Mouse (Mus musculus) adrenal gland, adult 8-10 months (tissue): ENCODE data around the gene Fndc5. TPM values are rescaled to one million over a fixed set of nuclear protein-coding genes. Genes with fewer than 3 reads are reported as not detected.

Experiments
- DNase-seq: peaks from one replicate; pipeline ENCODE4 v3.0.0; 2022
- total RNA-seq, 4 experiments: library from RNA; stranded (reverse); gene quantifications; 2 replicates each; pipeline ENCODE4 v1.2.4; 2022

The Fndc5 gene
- 1 to 10 TPM; 3.7 to 6.3 (median 4.7) TPM for total RNA-seq

DNA sequence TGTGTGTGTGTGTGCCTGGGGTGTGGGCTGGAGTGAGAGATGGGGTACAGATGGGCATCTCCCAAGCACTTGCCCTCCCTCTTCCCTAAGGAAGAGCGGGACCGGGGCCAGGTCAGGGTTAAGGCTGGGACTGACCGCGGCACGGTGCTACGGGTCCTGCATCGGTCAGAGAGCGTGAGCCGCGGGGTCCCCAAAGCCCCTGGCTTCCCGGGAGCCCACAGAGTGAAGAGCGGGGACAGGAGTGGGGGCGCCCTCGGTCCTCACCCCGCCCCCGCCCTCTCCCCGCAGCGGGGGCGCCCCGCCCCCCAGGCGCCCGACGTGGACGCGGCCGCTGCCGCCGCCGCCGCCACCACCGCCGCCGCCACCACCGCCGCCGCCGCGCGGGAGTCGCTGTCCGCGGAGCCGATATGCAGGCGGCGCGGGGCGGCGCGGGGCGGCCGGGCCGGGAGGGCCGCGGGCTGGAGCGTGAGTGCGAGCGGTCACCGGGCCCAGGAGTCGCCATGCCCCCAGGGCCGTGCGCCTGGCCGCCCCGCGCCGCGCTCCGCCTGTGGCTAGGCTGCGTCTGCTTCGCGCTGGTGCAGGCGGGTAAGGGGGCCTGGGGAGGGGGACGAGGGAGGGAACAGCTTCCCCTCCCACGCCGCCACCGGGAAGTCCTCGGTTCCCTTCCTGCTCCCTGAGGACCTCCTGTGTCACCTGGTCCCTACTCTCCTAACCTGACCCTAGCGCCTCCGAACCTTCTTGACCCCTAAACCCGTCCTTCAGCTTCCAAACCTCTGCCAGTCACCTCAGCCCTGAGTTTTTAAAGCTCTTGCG is at the start of gene Fndc5:
Gene Fndc5, plus strand, starts transcription at position 421 of the 813 bp plus-strand sequence.
- DNase-seq, result no peak

DNA sequence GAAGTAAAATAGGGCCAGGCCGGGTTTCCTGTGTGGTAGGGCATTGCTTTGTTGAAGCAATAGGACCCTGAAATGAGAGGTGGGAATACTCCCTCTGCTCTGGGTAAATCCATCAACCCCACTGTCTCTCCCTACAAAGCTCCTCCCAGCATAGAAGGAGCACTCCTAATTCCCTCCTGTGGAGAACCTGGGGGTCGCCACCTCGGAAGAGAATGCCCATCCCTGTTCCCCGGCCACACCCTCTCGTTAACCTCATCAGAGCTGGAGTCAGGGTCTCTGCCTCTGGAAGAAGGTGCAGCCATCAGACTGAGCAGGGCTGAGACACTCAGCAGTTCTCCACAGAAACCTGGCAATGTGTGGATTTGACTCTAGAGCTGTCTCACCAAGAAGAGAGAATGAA is 48.9 kb upstream of the Fndc5 start:
- DNase-seq, result no peak

DNA sequence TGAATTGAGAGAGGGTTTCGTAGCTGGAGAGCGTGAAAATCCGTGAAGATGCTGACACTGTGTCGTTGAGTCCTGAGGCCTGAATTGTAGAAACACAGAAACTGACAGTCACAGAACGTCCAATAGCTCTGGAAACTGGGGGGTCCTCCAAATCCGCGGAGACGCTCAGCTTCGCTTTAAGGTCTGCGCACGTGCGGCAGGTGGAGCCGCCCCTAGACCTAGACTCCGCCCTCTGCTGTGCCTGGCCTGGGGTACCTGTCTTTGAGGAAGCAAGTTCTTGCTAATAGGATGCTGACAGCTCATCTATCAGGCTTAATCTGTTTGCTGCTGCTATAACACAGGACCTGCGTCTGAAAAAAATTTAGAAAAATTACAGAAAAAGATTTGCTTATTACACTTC is 41.5 kb upstream of the Fndc5 start:
- no peak for DNase-seq

GRCm38 (mm10) chr4:129097006-129097405 is 39.8 kb upstream of the Fndc5 start:
- no peak for DNase-seq

GRCm38 (mm10) chr4:129102133-129102829 is 34.5 kb upstream of the Fndc5 start:
- no peak for DNase-seq

- DNase-seq, result no peak
These were observed 31.4 kb upstream of the Fndc5 start, which contains the start of gene Tmem54 for GRCm38 (mm10) chr4:129105356-129105755. Gene Tmem54, plus strand, starts transcription at chr4:129105548.

DNA sequence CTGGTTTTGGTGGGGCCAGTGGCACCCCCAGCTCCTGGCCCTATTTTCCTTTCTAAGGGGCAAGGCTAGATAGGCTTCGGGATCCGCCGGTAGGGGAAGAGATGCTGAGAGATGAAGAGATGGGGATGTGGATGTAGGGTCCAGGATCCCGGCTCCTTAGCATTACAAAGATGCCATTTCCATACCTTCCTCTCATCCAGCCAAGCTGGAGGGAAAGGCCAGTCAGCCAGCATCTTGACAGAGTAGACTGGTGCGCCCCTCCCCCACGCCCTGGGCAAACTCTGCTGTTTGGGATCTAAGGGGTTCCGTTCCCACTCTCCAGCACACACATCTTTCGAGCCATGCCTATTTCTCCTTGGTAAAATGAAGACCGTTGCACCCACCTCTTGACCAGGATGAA is 30.7 kb upstream of the Fndc5 start:
- no peak for DNase-seq

GRCm38 (mm10) chr4:129107348-129107899 is 29.4 kb upstream of the Fndc5 start:
- no peak for DNase-seq

GRCm38 (mm10) chr4:129108624-129109023 is 28.2 kb upstream of the Fndc5 start:
- DNase-seq, result no peak

DNA sequence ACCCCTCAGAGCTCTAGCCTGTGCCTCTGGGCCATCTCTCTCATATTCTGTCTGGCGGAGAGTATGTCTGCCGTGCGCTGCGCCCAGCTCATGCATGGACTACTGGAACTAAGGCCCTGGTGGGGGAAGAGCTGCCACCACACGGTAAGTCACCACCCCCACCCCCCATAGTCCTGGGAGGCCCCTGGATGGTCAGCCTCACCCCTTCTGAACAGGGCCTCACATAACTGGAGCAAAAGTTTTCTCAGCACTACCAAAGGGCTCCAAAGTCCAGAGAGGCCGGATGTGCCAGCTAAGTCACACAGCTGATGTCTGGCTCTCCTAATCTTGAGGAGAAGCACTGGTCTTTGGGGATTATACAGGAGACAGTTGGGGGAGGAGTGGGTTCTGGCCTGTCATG is 26.0 kb upstream of the Fndc5 start:
- no peak for DNase-seq

DNA sequence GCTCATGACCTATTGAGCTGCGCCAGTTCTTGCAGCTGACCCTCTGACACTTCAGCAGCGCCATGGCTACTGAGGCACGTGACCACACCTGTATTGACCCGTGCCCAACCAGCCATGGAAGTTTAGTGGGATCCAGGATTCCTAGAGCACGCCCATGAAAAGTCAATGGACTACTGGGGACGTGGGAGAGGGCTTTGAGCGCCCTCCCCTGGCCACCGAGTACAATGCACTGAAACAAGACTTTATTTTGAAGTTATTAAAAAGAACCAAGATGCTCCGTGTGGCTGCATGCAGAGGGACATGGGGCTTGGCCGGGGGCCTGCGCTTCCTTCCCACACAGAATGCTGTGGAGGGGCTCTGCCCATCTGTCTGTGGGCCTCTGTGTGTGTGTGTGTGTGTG is 25.4 kb upstream of the Fndc5 start:
- DNase-seq, result no peak

DNA sequence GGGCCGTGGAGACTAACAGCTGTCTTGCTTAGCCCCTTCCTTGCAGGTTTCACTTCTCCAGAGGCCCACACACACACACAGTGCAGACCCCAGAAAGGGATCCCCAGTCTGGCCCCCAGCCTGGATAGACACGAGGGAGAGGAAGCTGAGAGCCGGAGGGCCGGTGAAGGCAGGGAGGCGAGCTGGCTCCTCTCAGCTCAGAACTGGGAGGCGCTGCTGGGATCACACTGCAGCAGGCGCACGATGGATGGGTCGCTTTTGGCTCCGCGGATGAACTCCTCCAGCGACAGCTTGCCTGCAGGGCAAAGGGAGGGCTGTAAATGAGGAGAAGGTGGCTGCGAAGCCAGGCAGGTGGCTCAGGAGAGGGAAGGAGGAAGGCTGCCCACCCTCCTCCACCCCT is 24.6 kb upstream of the Fndc5 start:
- no peak for DNase-seq

GRCm38 (mm10) chr4:129113083-129113988 is 23.5 kb upstream of the Fndc5 start:
- DNase-seq, result no peak

DNA sequence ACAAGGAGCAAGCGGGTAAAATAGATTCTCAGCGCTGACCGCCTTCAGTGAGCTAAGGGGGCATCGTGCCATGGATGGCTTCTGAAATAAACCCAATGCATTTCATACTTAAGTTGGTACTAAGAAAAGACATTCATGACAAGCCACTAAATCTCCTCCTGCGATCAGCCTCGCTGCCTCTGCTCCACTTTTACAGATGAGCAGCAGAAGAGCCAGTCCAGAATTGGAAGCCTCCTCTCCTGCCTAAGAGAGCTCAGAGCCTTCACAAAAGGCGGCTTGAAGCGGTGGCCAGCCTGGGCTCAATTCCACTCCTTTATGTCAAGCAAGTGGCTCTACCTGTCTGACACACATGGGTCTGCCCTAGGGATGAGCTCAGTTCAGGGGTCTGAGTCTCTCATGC is 20.1 kb upstream of the Fndc5 start:
- DNase-seq, result no peak

DNA sequence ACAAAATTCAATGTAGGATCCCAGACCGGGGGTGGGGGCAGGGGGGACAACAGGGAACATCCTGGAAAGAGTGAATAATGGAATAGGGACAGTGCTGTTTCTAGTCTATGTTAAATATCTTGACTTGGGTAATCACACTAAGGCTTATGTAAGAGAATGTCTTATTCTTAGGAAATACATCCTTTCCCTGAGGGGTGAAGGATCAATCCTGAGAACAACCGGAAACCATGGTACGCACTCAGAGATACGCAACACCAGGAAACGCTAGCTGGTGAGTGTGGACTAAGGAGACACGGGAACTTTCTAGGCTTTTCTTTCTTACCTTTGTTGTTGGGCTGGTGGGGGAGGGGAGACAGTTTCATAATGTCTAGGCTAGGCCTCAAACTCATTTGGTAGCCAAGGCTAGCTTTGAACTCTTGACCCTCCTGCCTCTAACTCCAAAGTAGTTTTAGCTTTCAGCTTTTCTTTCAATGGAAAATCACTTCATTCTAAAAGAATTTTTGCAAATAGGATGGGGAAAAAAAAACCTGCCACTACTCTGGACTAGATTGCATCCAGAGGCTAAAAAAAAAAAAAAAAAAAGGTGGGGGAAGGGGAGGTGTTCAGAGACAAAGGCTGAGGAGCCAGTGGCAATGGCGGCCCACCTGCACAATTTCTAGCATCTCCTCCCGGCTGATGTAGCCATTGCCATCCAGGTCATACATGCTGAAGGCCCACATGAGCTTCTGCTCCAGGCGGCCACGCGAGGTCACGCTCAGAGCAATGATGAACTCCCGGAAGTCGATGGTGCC is 18.9 kb upstream of the Fndc5 start:
- DNase-seq, result no peak

DNA sequence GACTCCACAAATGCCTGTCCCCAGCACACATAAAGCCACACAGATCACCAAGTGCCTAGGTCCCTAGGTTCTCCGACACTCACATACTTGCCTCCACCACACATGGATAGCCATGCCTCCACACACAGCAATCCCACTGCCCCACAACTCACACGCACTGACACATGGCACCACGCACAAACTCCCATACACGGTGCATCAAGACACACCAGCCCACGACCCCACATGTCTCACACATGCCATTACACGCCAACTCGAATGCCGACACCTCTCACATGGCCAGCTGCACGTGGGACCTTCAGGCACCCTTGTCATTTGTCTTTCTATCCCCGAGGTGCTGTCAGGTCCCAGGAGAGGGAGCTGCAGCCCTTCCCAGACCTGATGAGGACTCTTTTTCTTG is 17.1 kb upstream of the Fndc5 start:
- DNase-seq, result no peak

DNA sequence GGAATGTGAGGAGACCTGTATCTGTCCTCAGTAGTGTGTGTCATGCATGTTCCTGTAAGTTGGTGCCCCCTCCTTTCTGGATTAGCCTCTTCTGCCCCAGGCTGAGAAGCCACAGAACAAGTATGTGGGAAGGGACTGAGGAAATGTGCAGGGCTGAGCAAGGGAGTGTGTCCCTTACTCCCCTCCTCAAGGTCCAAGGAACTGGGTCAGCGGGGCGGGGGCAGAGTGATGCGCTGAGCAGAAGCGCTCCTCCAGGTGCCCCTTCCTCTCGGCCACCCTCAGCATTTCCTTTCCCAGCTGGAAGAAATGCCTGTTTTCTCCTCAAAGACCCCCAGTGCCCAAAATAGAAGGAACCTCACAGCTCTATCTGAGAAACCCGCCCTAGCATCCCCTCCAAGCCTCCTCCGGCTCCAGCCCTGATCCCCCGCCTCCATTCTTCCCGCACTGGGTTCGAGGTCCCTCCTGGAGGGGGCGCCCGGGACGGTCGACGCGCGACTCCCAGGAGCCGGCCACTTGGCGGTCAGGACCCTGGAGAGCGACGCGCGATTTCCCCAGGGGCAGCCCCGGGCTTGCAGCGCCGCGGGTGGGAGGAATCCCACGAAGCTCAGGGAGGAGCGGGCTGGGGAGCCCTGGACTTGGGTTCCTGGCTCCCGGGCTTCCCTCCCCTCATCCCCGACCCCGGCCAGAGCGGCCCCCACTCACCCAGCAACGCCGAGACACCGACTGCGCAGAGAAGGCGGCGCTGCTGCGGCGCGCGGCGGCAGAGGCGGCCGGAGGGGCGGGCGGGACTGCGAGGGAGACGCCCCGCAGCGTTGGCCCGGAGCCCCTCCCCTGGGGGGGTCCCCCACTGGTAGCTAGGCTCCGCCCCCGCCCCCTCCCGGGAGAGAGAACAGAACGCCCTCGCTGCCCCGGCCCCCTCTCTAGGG is 16.0 kb upstream of the Fndc5 start:
- no peak for DNase-seq

GRCm38 (mm10) chr4:129121569-129122086 is 15.2 kb upstream of the Fndc5 start, which contains the start of gene Hpca:
Gene Hpca, minus strand, starts transcription at chr4:129122036.
- no peak for DNase-seq

DNA sequence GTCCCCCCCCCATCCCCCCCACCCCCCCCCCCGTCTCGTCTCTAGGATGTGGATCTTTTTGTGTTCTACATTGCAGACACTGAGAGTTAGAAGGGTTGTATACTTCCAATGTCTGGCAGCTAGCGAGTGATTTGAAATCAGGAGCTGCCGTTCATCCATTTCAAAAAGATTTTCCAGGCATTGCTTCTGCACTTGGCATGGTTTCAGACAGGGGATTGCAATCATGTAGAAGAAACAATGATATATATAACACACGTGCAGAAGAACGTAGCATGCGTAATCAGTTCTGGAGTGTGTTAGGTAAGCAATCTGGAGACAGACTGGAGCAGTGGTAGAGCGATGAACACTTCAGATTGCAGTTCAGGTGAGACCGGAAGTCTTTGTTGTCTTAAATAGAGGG is 14.7 kb upstream of the Fndc5 start:
- DNase-seq, result no peak

GRCm38 (mm10) chr4:129122719-129123118 is 14.1 kb upstream of the Fndc5 start:
- DNase-seq, result no peak
